Mouse (Mus musculus): ENCODE results near the gene Dedd2.
"Not testable (repeated sequence)": the region's sequence is repeated elsewhere in the genome, so short reads cannot be mapped to it uniquely, and the experiment has no call there.

The Dedd2 gene

GRCm38 (mm10) chr7:25220457-25221101, at the start of gene Dedd2:
Gene Dedd2 (minus strand): TSS chr7:25220615.
- DNase-seq (ENCODE audit: low read depth, low spot score), result no peak

DNA sequence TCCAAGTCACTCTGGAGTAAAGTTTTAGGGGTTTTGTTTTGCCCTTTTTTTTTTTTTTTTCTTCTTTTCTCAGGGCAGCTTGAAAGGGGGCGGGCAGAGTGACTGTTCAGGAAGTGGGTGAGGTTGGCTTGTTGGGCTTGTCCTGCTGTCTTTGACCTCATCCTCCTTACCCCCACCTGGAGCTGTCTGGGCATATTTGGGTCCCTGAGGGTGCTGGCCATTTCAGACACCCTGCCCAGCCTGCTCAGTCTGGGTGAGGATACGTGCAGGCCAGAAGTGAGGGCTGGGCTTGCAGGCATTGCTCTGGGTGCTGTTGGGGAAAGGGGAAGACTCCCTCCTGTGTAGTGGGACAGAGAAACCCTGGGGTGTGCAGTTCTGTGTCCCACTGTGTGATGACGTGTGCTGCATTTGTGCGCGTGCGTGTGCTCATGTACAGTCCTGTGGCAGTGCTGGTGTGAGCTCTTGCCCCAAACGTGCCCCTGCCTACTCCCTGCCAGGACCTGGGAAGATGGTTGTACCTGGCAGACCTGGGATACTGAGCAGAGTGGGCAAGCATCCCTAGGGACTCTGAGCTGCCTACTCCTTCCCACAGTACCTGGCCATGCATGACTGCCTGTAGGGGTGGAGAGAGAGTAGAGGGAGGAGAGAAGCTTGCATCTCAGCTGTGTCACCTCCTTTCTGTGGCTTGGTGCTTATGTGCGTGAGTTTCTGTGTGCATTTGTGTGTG, 49.3 kb upstream of the Dedd2 start:
- no peak for DNase-seq (ENCODE audit: low read depth, low spot score)

DNA sequence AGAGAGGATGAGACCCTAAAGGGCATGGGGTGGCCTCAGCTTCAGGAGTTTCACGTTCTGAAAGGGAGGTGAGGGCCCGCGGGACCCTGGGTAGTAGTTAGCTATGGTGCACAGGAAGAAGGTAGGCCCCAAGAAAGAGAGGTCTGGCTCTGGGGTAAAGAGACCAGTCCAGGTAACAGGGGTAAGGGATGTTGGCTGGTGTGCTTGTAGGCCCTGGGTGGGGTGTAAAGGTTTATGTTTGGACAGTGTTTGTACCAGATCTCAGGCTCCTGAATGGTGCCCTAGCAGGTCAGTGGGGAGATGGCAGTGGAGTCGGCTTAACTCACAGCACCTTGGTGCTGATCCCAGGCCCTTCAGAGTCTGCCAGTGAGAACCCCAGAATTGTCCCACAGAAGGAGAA, 48.6 kb upstream of the Dedd2 start:
- no peak for DNase-seq (ENCODE audit: low read depth, low spot score)

DNA sequence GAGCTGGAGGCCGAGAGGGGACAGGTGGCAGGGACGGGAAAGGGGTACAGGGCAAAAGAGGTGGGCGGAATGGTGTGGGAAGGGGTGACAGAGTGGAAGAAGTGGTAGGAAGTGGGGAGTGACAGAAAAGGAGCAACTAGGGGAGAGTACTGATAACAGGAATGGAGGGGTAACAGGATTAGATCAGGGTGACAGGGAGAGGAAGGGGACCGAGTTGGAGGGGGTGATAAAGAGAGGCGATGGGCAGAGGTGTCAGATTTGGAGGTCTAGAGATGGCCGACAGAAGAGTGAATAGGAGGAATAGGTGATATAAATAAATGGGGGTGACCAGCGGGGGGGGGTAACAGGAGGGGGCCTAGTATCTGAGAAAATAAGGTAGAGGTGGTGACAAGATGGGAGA, 48.2 kb upstream of the Dedd2 start:
- DNase-seq (ENCODE audit: low read depth, low spot score), result no peak

DNA sequence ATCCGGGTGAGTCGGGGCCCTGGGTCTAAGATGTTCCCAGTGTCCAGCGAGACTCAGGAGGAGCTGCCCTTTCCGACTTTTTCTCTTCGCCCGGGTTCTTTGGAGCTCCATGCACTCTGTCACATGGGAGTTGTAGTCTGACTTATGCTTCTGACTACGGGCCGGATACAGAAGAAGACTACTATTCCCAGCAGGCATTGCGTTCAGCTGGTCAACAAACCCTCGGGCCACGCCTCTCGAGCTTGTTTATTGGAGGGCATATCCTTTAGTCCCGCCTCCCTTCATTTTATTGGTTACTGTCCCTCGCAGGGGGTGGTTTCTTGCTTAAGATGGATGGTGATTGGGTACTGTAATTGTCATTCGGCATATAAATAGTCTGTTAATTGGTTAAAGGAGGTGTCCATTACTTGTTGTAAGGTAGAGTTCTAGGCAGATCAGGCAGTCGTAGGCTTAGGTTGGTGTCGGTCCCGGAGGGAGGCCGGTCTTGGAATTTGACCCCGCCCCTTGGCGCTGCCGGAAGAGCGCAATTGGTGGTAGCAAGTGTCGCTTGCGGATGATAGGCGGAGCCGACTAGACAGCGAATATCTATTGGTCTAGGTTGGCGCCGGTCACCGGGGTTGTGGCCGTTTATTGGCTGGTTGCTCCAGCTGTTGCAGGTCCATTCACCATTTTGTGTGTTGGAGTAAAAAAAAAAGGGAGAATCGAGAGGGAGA, 47.5 kb upstream of the Dedd2 start:
- peak; percentile 100 for DNase-seq (ENCODE audit: low read depth, low spot score)

DNA sequence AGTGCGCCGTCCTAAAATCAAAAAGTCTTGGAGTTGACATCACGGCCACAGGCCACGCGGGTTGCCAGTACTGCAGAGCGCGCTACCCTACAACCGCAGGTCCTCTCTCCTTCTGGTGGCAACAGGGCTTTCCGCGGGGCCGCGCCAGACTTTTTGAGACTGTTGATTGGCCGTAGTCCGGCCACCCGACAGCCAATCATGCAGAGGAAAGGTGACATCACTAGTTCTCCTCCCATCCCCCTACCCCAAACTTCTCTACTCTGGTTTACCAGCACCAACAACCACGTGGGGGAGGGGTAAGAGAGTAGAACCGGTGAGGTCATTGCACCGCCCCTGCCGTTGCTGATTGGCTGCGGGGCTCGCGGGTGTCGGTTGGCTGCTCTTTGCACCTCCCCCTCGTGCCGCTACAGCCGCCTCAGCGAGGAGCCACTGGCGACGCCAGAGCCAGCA, 46.9 kb upstream of the Dedd2 start, which contains the start of gene Cic:
Gene Cic, plus strand, starts transcription at position 404 of the 450 bp plus-strand sequence.
- peak; percentile 100 for DNase-seq (ENCODE audit: low read depth, low spot score)

GRCm38 (mm10) chr7:25266180-25266962, 46.0 kb upstream of the Dedd2 start:
- no peak for DNase-seq (ENCODE audit: low read depth, low spot score)

DNA sequence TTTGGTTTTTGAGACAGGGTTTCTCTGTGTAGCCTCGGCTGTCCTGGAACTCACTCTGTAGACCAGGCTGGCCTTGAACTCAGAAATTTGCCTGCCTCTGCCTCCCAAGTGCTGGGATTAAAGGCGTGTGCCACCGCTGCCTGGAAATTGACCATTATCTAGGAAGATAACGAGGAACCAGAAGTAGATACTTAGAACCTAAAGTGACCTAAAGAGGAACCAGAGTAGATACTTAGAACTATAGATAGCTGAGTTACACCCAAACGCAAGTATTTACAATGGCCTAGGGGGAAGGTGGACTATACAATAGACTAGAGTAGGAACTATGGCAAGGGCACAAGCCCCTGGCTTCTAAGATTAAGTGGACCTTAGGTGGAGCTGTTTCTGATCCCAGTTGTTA, 45.3 kb upstream of the Dedd2 start:
- DNase-seq (ENCODE audit: low read depth, low spot score), result not testable (repeated sequence)

DNA sequence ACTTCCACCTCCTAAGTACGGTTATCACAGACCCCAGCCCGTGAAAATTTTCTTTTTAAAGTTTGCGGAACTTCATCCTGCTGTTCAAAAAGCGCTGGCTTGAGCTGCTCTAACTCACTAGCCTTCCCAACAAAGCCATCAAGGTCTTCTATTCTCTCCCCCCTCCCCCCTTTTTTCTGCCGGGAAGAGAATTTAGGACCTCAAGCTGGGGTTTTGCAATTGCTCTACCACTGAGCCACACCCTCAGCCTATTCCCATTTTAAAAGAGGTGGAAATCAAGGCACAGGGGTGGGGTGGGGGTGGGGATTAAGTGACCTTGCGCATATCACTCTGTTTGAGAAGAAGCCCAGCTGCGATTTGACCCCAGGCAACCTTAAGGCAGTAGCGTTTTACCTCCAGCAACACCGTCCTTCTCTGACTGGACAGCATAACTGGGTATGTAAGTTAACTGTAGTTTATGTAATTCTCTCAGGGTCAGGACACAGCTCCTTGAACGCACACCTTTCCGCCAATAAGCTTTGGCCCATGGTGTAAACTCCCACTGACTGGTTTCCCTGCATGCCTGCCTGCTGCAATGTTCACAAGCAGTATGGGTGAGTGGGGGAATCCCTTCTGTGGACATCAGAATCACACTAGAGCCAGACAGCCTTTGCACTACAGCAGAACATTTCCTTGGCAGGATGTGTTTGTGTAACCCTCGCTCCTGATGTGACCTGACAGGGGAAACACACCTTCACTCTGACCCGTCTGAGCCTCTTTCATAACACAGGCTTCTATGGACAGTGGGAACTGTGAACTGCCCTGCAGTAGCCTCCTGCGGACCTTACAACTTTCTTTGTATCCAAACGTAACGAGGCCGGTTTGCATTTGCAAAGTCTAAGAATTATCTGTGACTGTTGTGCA, 43.8 kb upstream of the Dedd2 start:
- no peak for DNase-seq (ENCODE audit: low read depth, low spot score)

GRCm38 (mm10) chr7:25261896-25262295, 41.5 kb upstream of the Dedd2 start:
- no peak for DNase-seq (ENCODE audit: low read depth, low spot score)

- no peak for DNase-seq (ENCODE audit: low read depth, low spot score)
Measured at GRCm38 (mm10) chr7:25251822-25252221, 31.4 kb upstream of the Dedd2 start.

GRCm38 (mm10) chr7:25251071-25251791, 30.8 kb upstream of the Dedd2 start:
- peak; percentile 60 for DNase-seq (ENCODE audit: low read depth, low spot score)

GRCm38 (mm10) chr7:25250141-25250972, 29.9 kb upstream of the Dedd2 start, which contains the start of gene Erf:
Gene Erf (minus strand): TSS chr7:25250761.
- DNase-seq (ENCODE audit: low read depth, low spot score), result peak; percentile 89

- DNase-seq (ENCODE audit: low read depth, low spot score), result peak; percentile 80
Measured at GRCm38 (mm10) chr7:25249314-25250140, 29.1 kb upstream of the Dedd2 start.

DNA sequence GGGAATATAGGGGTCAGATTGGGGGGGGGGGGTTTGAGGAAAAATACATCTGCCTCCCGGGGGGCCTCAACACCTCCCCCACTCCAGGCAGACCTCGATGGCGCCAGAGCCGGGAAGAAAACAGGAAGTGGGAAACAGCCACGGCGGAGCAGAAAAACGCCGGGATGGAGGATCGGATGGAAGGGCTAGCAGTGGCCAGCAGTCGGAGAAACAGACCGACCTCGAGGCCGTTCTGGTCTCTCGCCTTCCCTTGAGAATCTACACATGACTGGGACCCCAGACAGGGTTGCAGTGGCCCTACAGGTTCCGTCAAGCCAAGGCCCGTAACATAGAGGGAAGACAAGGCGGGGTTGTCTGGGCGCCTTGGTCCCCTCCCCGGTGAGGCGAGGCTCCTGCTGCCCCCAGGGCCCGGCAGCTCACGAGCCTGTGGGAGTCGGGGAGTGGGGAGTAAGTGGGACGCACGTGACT, 28.5 kb upstream of the Dedd2 start:
- no peak for DNase-seq (ENCODE audit: low read depth, low spot score)

DNA sequence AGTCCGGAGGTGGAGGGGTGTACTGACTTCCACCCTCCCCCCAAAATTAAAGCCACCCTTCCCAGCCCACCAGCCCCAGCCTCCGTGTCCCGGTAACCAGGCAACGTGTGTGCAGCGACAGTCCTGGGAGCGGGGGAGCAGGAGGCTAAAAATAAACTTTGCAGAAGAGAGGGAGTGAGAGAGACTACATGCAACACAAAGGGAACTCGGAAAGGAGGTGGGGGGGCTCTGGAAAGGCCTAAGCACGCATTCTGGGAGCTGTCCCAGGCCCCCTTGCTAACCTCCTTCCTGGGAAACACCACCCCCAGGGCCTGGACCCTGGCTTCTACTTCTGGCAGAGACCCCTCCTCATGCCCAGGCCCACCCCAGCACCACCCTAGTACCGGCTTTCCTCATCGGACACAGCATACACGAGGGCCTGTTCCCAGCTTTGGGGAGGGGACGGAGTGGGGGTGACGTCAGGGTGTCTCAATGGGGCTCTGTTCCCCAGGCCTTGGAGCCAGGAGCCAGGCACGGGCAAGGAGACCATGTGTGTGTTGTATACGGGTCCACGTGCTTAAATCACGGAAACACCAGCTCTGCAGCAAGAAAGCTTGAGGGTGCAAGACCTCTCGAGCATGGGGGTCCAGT, 27.7 kb upstream of the Dedd2 start:
- DNase-seq (ENCODE audit: low read depth, low spot score), result peak; percentile 62

GRCm38 (mm10) chr7:25247498-25247897, 27.1 kb upstream of the Dedd2 start:
- no peak for DNase-seq (ENCODE audit: low read depth, low spot score)

GRCm38 (mm10) chr7:25246759-25247137, 26.3 kb upstream of the Dedd2 start:
- no peak for DNase-seq (ENCODE audit: low read depth, low spot score)
